Mouse (Mus musculus) bone marrow, adult 2 months (tissue): Measurements from ENCODE around the gene Krt83. TPM values are rescaled to one million over a fixed set of nuclear protein-coding genes. Genes with fewer than 3 reads are reported as not detected.

Source experiments
- H3K27ac ChIP-seq: fragments of 200-500 bp; 2 replicates; pipeline ENCODE4 v1.5.1; 2012; ENCODE audit warnings: low read depth, mild to moderate bottlenecking, control low read depth, inconsistent platforms, low read length; ENCODE audit not compliant: control insufficient read depth, poor library complexity, insufficient read depth
- H3K4me1 ChIP-seq: fragments of 200-500 bp; 2 replicates; pipeline ENCODE4 v1.6.1; 2011; ENCODE audit warnings: low read length; ENCODE audit not compliant: control insufficient read depth, insufficient read depth
- H3K4me3 ChIP-seq: fragments of 200-500 bp; replicated peaks from 2 replicates; pipeline ENCODE3; 2011; ENCODE audit warnings: mild to moderate bottlenecking, low read depth, low read length, control low read depth; ENCODE audit not compliant: control insufficient read depth
- CTCF ChIP-seq: fragments of 200-500 bp; IDR thresholded peaks from 2 replicates; pipeline ENCODE4 v1.5.1; 2011; ENCODE audit warnings: low read length, control low read depth; ENCODE audit not compliant: control insufficient read depth, insufficient read depth
- POLR2A ChIP-seq: fragments of 200-500 bp; IDR thresholded peaks from 2 replicates; pipeline ENCODE4 v1.6.1; 2011; ENCODE audit warnings: low read depth, mild to moderate bottlenecking, control low read depth, low read length, borderline replicate concordance; ENCODE audit not compliant: control insufficient read depth
- WGBS: fragments of 180-500 bp; shearing (Covaris S2); methylation state at CpG from one replicate; pipeline ENCODE4 v1.1.7; 2018; 5-methylcytosine and 5-hydroxymethylcytosine counted together
- polyA plus RNA-seq: library from polyadenylated mRNA; stranded (reverse); fragments of >200 nt; gene quantifications from 2 replicates; pipeline ENCODE4 v1.2.4, GENCODE M21; 2011; ENCODE audit warnings: low replicate concordance; ENCODE audit not compliant: missing spikeins, insufficient read depth, insufficient read length

Krt83 gene
- polyA plus RNA-seq, 1 experiment, result 4.1 TPM

DNA sequence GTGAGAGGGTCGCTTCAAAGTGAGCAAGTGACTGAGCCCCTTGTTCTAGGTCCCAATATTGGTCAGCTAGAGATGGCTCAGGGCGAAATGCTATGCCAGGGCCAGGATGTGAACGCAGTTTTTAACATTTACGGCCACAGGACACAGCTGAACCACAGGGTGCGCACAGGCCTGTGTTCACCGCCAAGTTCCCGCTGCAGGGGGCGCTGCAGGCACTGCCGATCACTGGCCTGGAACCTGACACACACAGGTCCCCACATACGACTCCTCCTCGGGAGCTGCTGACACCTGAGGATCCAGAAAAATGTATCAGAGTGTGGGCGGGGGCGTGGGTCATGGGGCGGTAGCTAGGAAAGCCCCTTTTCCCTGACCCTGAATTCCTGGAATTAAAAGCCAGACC is 32.0 kb downstream of the Krt83 start:
- TF ChIP-seq POLR2A (no peak), CTCF (peak; percentile 45)
- WGBS, result 79% methylated on average over 14 of the region's 14 CpGs
- Histone ChIP-seq H3K4me3 (no peak overlapping the region), H3K4me1 (no peaks in the 10 kb centered on the region), H3K27ac (no peak overlapping the region)

DNA sequence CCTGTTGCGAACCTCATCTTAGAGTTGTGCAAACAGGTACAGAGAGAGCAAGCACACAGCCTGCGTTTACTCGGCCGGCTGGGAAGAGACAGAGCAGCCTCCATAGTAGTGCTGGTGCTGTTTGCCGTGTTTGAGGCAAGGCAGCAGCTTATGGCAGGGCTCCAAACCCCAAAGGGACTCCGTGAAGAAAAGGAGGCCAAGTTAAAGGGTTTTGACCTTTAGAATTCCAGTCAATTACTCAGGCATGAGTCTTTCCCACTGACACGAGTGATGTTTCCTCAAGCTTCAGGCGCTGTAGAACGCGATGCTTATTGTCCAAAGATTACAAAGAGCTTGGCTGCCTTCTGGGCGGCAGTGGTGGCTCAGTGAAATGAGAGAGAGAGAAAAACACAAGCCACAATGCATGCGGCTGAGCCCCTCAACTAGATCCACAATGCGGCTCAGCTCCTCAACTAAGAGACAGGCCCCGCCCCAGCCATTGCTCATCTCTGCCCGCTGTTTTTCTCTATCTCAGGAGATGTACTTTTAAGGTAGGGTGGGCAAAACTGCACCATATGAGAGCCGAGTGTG is 32.9 kb downstream of the Krt83 start:
- TF ChIP-seq CTCF (no peak), POLR2A (no peak)
- Histone ChIP-seq H3K27ac (no peak overlapping the region), H3K4me1 (no peaks in the 10 kb centered on the region), H3K4me3 (no peak overlapping the region)
- WGBS, result 69% methylated on average over 16 of the region's 16 CpGs

DNA sequence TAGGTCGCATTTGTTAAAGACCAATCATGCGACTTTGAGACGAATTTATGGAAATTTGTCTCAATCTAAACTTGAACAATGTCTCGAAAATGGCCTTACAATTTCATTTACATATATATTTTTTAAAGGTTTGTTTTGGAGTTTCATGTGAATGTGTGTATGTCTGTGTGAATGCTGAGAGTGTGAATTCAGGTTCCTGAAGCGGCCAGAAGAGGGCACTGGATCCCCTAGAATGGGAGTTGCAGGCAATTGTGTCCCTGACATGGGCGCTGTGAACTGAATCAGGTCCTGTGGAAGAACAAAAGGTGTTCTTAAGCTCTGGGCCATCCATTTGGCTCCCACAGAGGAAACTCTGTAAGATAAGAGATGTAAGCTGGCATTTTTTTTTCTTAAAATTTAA is 35.4 kb downstream of the Krt83 start:
- no peaks in the 10 kb centered on the region for H3K4me1 ChIP-seq
- no peak overlapping the region for H3K4me3 ChIP-seq
- H3K27ac ChIP-seq, result no peak overlapping the region
- TF ChIP-seq CTCF (no peak), POLR2A (no peak)
- 82% methylated on average over 6 of the region's 6 CpGs for WGBS

DNA sequence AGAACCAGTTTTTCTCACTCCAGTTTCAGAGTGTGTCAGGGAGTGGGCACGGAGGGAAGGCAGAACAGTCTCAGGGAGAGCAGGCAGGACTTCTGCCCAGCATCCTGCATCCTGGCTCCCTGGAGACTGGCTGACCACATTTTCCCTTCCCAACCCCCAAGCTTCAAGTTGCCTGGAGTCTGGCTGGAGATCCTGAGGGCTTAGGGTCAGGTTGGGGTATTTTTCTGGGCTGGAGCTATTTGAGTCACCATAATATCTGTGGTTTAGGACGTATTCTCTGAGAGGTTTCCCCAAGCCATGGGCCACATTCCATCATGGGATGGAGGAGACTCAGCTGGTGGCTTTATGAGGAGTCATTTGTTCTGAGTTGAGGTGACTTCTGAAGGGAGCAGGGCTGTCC is 36.0 kb downstream of the Krt83 start:
- Histone ChIP-seq H3K4me3 (no peak overlapping the region), H3K4me1 (no peaks in the 10 kb centered on the region), H3K27ac (no peak overlapping the region)
- TF ChIP-seq POLR2A (no peak), CTCF (no peak)
- 76% methylated on average over 2 of the region's 2 CpGs for WGBS

DNA sequence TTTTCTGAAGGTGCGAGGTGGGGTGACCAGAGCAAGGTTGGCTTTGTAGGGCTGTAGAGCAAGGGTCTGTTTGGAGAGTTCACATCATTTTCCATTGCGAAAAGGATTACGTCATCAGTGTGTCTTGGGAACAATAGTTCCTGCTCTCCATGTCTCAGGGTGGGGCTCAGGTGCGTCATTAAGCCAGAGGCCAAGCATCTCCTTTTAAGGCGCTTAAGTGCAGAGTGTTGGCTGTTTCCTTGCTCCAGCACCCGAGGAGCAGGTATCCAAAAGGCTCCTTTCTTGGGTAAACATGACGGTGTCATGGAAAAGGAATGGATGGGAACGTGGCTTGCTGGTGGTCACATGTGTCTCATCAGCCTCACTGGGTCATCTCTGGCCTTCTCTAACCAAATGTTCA is 36.5 kb downstream of the Krt83 start:
- Histone ChIP-seq H3K4me3 (no peak overlapping the region), H3K4me1 (no peaks in the 10 kb centered on the region), H3K27ac (no peak overlapping the region)
- no peak for TF ChIP-seq CTCF
- no peak for TF ChIP-seq POLR2A
- 79% methylated on average over 8 of the region's 8 CpGs for WGBS

DNA sequence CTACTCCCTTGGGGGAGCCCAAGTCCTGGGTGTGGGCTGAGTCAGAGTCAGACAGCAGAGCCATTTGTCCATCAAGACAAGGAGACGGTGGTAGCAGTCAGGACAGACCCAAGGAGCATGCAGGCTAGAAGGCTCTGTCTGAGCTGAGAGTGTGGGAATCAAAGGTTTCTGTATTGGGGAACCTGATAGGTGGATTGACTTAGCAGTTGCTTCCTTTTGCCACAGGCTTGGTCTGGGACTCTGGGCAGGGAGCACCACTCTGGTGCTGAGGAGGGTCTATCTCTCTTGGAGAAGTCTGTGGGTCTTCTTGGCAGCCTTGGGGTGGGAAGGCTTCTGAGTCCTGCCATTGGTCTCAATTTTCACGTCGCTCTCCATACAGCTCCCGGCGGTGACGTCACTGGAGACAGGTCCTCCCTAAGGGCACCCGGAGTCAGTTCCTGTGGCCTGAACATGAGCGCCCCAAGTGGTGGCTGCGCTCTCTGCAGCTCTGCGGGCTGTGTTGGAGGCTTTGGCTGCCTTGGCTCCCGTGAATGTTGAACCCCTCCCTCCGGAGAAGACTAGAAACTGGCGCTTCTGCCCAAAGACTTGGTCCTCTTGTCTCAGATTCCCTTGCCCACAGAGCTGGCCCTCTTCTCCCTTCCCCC is 38.1 kb downstream of the Krt83 start:
- WGBS, result 7% methylated on average over 13 of the region's 13 CpGs
- Histone ChIP-seq H3K27ac (no peak overlapping the region), H3K4me1 (no peaks in the 10 kb centered on the region), H3K4me3 (no peak overlapping the region)
- peak; percentile 71 for TF ChIP-seq CTCF
- TF ChIP-seq POLR2A, result no peak

DNA sequence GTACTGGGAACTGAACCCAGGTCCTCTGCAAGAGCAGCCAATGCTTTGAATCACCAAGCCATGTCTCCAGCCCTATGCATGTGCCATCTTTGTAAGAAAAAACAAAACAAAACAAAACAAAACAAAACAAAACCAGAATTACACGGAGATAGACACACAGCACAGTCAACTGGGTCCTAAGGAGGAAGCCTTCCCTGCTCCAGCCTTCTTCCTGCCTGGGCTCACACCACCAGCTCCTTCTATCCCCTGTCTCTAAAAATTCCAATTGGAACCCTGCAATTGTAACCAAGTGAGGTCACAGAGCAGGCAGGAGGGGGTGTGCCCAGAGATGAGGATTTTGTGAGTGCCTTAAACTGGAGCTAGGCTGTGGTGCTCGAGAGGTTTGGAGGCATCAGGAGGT is 43.9 kb downstream of the Krt83 start, which contains the start of gene Krt88:
Gene Krt88 (plus strand): TSS at position 301 of the 400 bp plus-strand sequence.
- Histone ChIP-seq H3K4me3 (no peak within 1 kb of the TSS), H3K4me1 (no peaks in the 10 kb centered on the region), H3K27ac (no peak within 1 kb of the TSS)
- TF ChIP-seq POLR2A (no peak), CTCF (no peak)
- WGBS, result 62% methylated on average over 2 of the region's 2 CpGs

DNA sequence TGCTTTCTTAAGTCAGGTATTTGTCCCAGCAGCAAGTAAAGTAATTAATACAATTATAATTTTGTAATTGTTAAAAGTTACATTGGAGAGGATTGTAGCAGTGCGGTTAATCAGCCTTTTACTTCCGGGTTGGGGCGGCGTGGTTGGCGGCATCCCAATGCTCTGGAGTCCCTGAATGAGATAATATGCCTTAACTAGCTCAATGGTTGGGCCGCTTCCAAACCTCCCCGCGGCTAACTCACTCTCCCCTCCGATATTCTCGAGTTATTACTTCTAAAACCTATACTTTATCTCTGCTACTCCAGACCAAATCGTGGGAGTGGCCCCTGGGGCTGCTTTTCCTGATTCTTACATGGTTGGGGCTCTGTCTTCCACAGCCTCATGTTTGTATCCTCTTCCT is 44.7 kb downstream of the Krt83 start:
- H3K4me3 ChIP-seq, result no peak overlapping the region
- H3K4me1 ChIP-seq, result no peaks in the 10 kb centered on the region
- H3K27ac ChIP-seq, result no peak overlapping the region
- TF ChIP-seq POLR2A, result no peak
- WGBS, result 58% methylated on average over 11 of the region's 11 CpGs
